Mouse (Mus musculus) CH12.LX (cell line): ENCODE measurements around the gene Rpl18. TPM values are rescaled to one million over a fixed set of nuclear protein-coding genes. Genes with fewer than 3 reads are reported as not detected.

Source experiments
- DNase-seq: peaks from one replicate; pipeline ENCODE4 v3.0.0-alpha.2; 2013; ENCODE audit errors: extremely low read depth
- H3K27ac ChIP-seq: 2 replicates; pipeline ENCODE4 v1.5.1; 2012; ENCODE audit warnings: low read depth, mild to moderate bottlenecking, control low read depth, moderate library complexity; ENCODE audit not compliant: insufficient read depth
- H3K27me3 ChIP-seq: replicated peaks from 2 replicates; pipeline ENCODE3; 2012; ENCODE audit warnings: inconsistent platforms
- H3K36me3 ChIP-seq, 2 experiments: replicated peaks in 1 of 2; 2 replicates each; pipeline versions ENCODE3 to v1.6.1; 2012; ENCODE audit warnings: inconsistent platforms in 1 of 2, low read length in 1 of 2, mild to moderate bottlenecking in 1 of 2, mixed read lengths in 1 of 2, moderate library complexity in 1 of 2; ENCODE audit not compliant: control insufficient read depth in 1 of 2, insufficient read depth in 1 of 2
- H3K4me1 ChIP-seq, 2 experiments: 2 replicates each; pipeline ENCODE4 v1.6.1; 2012; ENCODE audit warnings: inconsistent platforms in 1 of 2, moderate library complexity in 1 of 2; ENCODE audit not compliant: insufficient read depth in 2 of 2, control insufficient read depth in 1 of 2
- H3K4me2 ChIP-seq: 2 replicates; pipeline ENCODE4 v1.6.1; 2012; ENCODE audit warnings: low read depth, mild to moderate bottlenecking, control low read depth; ENCODE audit not compliant: poor library complexity, insufficient read depth, severe bottlenecking
- H3K4me3 ChIP-seq, 3 experiments: fragments of 150-350 bp in 1 of 3; sonication (generic) in 1 of 3; replicated peaks in 1 of 3; 2 replicates each; pipeline versions ENCODE3 to v1.5.1; 2011 to 2012; ENCODE audit warnings: low read depth in 2 of 3, low read length in 2 of 3, mild to moderate bottlenecking in 2 of 3, moderate library complexity in 2 of 3, control low read depth in 1 of 3, improper control_type of control experiment in 1 of 3, inconsistent platforms in 1 of 3, mixed read lengths in 1 of 3; ENCODE audit not compliant: poor library complexity in 1 of 3
- H3K79me2 ChIP-seq: replicated peaks from 2 replicates; pipeline ENCODE4 v1.6.1; 2012; ENCODE audit warnings: mild to moderate bottlenecking, moderate library complexity; ENCODE audit not compliant: control insufficient read depth, poor library complexity, insufficient read depth, severe bottlenecking; ENCODE audit errors: extremely low read depth
- H3K9ac ChIP-seq: 2 replicates; pipeline ENCODE4 v1.6.1; 2012; ENCODE audit warnings: low read depth, mild to moderate bottlenecking, control low read depth, moderate library complexity; ENCODE audit not compliant: insufficient read depth
- H3K9me3 ChIP-seq: replicated peaks from 2 replicates; pipeline ENCODE3; 2012; ENCODE audit warnings: low read length, inconsistent platforms, mixed read lengths
- BHLHE40 ChIP-seq: IDR thresholded peaks from 2 replicates; pipeline ENCODE4 v1.6.1; 2011; ENCODE audit warnings: mild to moderate bottlenecking, low read depth, low read length, improper control_type of control experiment
- CHD1 ChIP-seq: IDR thresholded peaks from 2 replicates; pipeline ENCODE4 v1.6.1; 2012; ENCODE audit warnings: low read depth, low read length, improper control_type of control experiment, inconsistent platforms
- CHD2 ChIP-seq: IDR thresholded peaks from 2 replicates; pipeline ENCODE4 v1.6.1; 2011; ENCODE audit warnings: low read length, improper control_type of control experiment
- CTCF ChIP-seq, 2 experiments: IDR thresholded peaks in 1 of 2; conservative IDR thresholded peaks in 1 of 2; 2 replicates each; pipeline ENCODE4 v1.5.1; 2011 to 2012; ENCODE audit warnings: low read depth in 2 of 2, low read length in 2 of 2, improper control_type of control experiment in 1 of 2, inconsistent platforms in 1 of 2, mild to moderate bottlenecking in 1 of 2, moderate library complexity in 1 of 2
- E2F4 ChIP-seq: IDR thresholded peaks from 2 replicates; pipeline ENCODE4 v1.6.1; 2011; ENCODE audit warnings: low read depth, low read length, improper control_type of control experiment; ENCODE audit not compliant: insufficient replicate concordance
- ELF1 ChIP-seq: IDR thresholded peaks from 2 replicates; pipeline ENCODE4 v1.6.1; 2014; ENCODE audit warnings: low read depth, mild to moderate bottlenecking, inconsistent platforms, low read length, improper control_type of control experiment
- EP300 ChIP-seq: IDR thresholded peaks from 2 replicates; pipeline ENCODE4 v1.6.1; 2011; ENCODE audit warnings: low read length, improper control_type of control experiment
- ETS1 ChIP-seq: conservative IDR thresholded peaks from 2 replicates; pipeline ENCODE4 v1.6.1; 2012; ENCODE audit warnings: low read depth, mild to moderate bottlenecking, inconsistent platforms, low read length, improper control_type of control experiment, moderate library complexity
- GABPA ChIP-seq: IDR thresholded peaks from 2 replicates; pipeline ENCODE4 v1.6.1; 2012; ENCODE audit warnings: low read depth, low read length, improper control_type of control experiment, inconsistent platforms; ENCODE audit not compliant: insufficient replicate concordance
- HCFC1 ChIP-seq: IDR thresholded peaks from 2 replicates; pipeline ENCODE4 v1.6.1; 2012; ENCODE audit warnings: low read depth, mild to moderate bottlenecking, inconsistent platforms, low read length, improper control_type of control experiment
- IRF4 ChIP-seq: IDR thresholded peaks from 2 replicates; pipeline ENCODE4 v1.6.1; 2014; ENCODE audit warnings: low read depth, mild to moderate bottlenecking, inconsistent platforms, low read length, improper control_type of control experiment
- JUN ChIP-seq: IDR thresholded peaks from 2 replicates; pipeline ENCODE4 v1.6.1; 2011; ENCODE audit warnings: low read depth, mild to moderate bottlenecking, low read length, improper control_type of control experiment, moderate library complexity; ENCODE audit not compliant: insufficient read depth
- JUND ChIP-seq: conservative IDR thresholded peaks from 2 replicates; pipeline ENCODE4 v1.6.1; 2011; ENCODE audit warnings: low read depth, low read length, improper control_type of control experiment
- KAT2A ChIP-seq: IDR thresholded peaks from 2 replicates; pipeline ENCODE4 v1.6.1; 2012; ENCODE audit warnings: low read length, improper control_type of control experiment, inconsistent platforms; ENCODE audit not compliant: insufficient replicate concordance
- MAFK ChIP-seq: IDR thresholded peaks from 2 replicates; pipeline ENCODE4 v1.6.1; 2011; ENCODE audit warnings: low read length, improper control_type of control experiment; ENCODE audit not compliant: insufficient replicate concordance
- MAX ChIP-seq: IDR thresholded peaks from 2 replicates; pipeline ENCODE4 v1.6.1; 2011; ENCODE audit warnings: low read length, improper control_type of control experiment
- MAZ ChIP-seq: IDR thresholded peaks from 2 replicates; pipeline ENCODE4 v1.6.1; 2012; ENCODE audit warnings: low read depth, mild to moderate bottlenecking, inconsistent platforms, low read length, improper control_type of control experiment, moderate library complexity
- MEF2A ChIP-seq: IDR thresholded peaks from 2 replicates; pipeline ENCODE4 v1.6.1; 2014; ENCODE audit warnings: low read depth, mild to moderate bottlenecking, inconsistent platforms, low read length, improper control_type of control experiment, borderline replicate concordance
- MXI1 ChIP-seq: IDR thresholded peaks from 2 replicates; pipeline ENCODE4 v1.6.1; 2011; ENCODE audit warnings: mild to moderate bottlenecking, low read depth, low read length, improper control_type of control experiment
- MYC ChIP-seq: IDR thresholded peaks from 2 replicates; pipeline ENCODE4 v1.6.1; 2011; ENCODE audit warnings: low read depth, mild to moderate bottlenecking, improper control_type of control experiment, low read length
- NELFE ChIP-seq: IDR thresholded peaks from 2 replicates; pipeline ENCODE4 v1.6.1; 2011; ENCODE audit warnings: low read depth, low read length, improper control_type of control experiment
- NRF1 ChIP-seq: IDR thresholded peaks from 2 replicates; pipeline ENCODE4 v1.6.1; 2014; ENCODE audit warnings: low read depth, mild to moderate bottlenecking, inconsistent platforms, low read length, improper control_type of control experiment, moderate library complexity
- PAX5 ChIP-seq: IDR thresholded peaks from 2 replicates; pipeline ENCODE4 v1.6.1; 2012; ENCODE audit warnings: low read length, inconsistent platforms, mixed read lengths
- POLR2A ChIP-seq: IDR thresholded peaks from 2 replicates; pipeline ENCODE4 v1.6.1; 2011; ENCODE audit warnings: low read depth, mild to moderate bottlenecking, improper control_type of control experiment, low read length
- POLR2AphosphoS2 ChIP-seq: IDR thresholded peaks from 2 replicates; pipeline ENCODE4 v1.6.1; 2011; ENCODE audit warnings: low read depth, low read length, improper control_type of control experiment
- RAD21 ChIP-seq: IDR thresholded peaks from 2 replicates; pipeline ENCODE4 v1.6.1; 2011; ENCODE audit warnings: low read depth, mild to moderate bottlenecking, low read length, improper control_type of control experiment, moderate library complexity
- RCOR1 ChIP-seq: conservative IDR thresholded peaks from 2 replicates; pipeline ENCODE4 v1.6.1; 2012; ENCODE audit warnings: low read depth, mild to moderate bottlenecking, inconsistent platforms, low read length, improper control_type of control experiment
- SIN3A ChIP-seq: IDR thresholded peaks from 2 replicates; pipeline ENCODE4 v1.6.1; 2012; ENCODE audit warnings: low read length, improper control_type of control experiment, inconsistent platforms
- SMC3 ChIP-seq: IDR thresholded peaks from 2 replicates; pipeline ENCODE4 v1.6.1; 2011; ENCODE audit warnings: low read depth, low read length, improper control_type of control experiment
- TBP ChIP-seq: conservative IDR thresholded peaks from 2 replicates; pipeline ENCODE4 v1.6.1; 2011; ENCODE audit warnings: low read depth, low read length, improper control_type of control experiment
- TCF12 ChIP-seq: IDR thresholded peaks from 2 replicates; pipeline ENCODE4 v1.6.1; 2014; ENCODE audit warnings: low read depth, mild to moderate bottlenecking, inconsistent platforms, low read length, improper control_type of control experiment
- UBTF ChIP-seq: IDR thresholded peaks from 2 replicates; pipeline ENCODE4 v1.6.1; 2012; ENCODE audit warnings: low read depth, mild to moderate bottlenecking, inconsistent platforms, low read length, improper control_type of control experiment, moderate library complexity
- USF1 ChIP-seq: IDR thresholded peaks from 2 replicates; pipeline ENCODE4 v1.6.1; 2014; ENCODE audit warnings: low read depth, mild to moderate bottlenecking, inconsistent platforms, low read length, improper control_type of control experiment
- USF2 ChIP-seq: conservative IDR thresholded peaks from 2 replicates; pipeline ENCODE4 v1.6.1; 2011; ENCODE audit warnings: low read depth, low read length, improper control_type of control experiment
- ZC3H11A ChIP-seq: IDR thresholded peaks from 2 replicates; pipeline ENCODE4 v1.6.1; 2012; ENCODE audit warnings: low read depth, mild to moderate bottlenecking, inconsistent platforms, low read length, improper control_type of control experiment
- ZKSCAN1 ChIP-seq: IDR thresholded peaks from 2 replicates; pipeline ENCODE4 v1.6.1; 2012; ENCODE audit warnings: low read depth, inconsistent platforms, low read length, improper control_type of control experiment, borderline replicate concordance
- ZMIZ1 ChIP-seq: IDR thresholded peaks from 2 replicates; pipeline ENCODE4 v1.6.1; 2012; ENCODE audit warnings: low read depth, mild to moderate bottlenecking, inconsistent platforms, low read length, improper control_type of control experiment
- ZNF384 ChIP-seq: IDR thresholded peaks from 2 replicates; pipeline ENCODE4 v1.6.1; 2012; ENCODE audit warnings: low read depth, low read length, improper control_type of control experiment, inconsistent platforms
- dilution Hi-C: fragments of 300-500 bp; cut with MboI; formaldehyde crosslinking; loops from 2 replicates; pipeline ENCODE4 v1.14.3; 2020; ENCODE audit warnings: low sequenced_read_pairs; ENCODE audit not compliant: extremely low pct_unique_long_range_greater_than_20kb, extremely low pct_ligation_motif_present
- in situ Hi-C: fragments of 300-500 bp; cut with MboI; formaldehyde crosslinking; loops from 3 replicates; pipeline ENCODE4 v1.14.3; 2019; ENCODE audit warnings: low sequenced_read_pairs, low pct_ligation_motif_present, low pct_unique_long_range_greater_than_20kb, mixed read lengths
- polyA plus RNA-seq: library from polyadenylated mRNA; unstranded; fragments of >175 nt; gene quantifications from 2 replicates; pipeline ENCODE4 v1.2.1, GENCODE M21; 2012; ENCODE audit warnings: low read depth; ENCODE audit not compliant: insufficient read length
- total RNA-seq, 2 experiments: library from RNA; depleted of rRNA; stranded (reverse); fragments of 300-350 nt in 1 of 2; fragments of >200 nt in 1 of 2; gene quantifications; 2 replicates each; pipeline ENCODE4 v1.2.3; 2012 to 2014

The Rpl18 gene
- total RNA-seq (2012; rRNA removed) (3,614 and 3,766 TPM in 2 replicates), total RNA-seq (2014; rRNA removed) (3,153 and 3,204 TPM in 2 replicates), polyA plus RNA-seq (2,393 and 2,438 TPM in 2 replicates)

GRCm38 (mm10) chr7:45715090-45715708 is at the start of gene Rpl18:
Rpl18 (plus strand) TSS chr7:45715457.
- no peaks in the 10 kb centered on the region for H3K27me3 ChIP-seq
- dilution Hi-C loops, result no loop called here
- peaks cover 47% of the 10 kb centered on the region for H3K79me2 ChIP-seq
- H3K4me2 ChIP-seq, result peak within 1 kb of the TSS; percentile 89
- H3K36me3 ChIP-seq, result peaks cover 45 to 65% of the 10 kb centered on the region in 2 experiments
- in situ Hi-C loops, result no loop called here
- peak; percentile 97 for DNase-seq
- no peak; the same call in 1 of the 2 replicates for TF ChIP-seq GABPA
- TF ChIP-seq NRF1, result peak; percentile 84
- TF ChIP-seq TBP, result no peak
- TF ChIP-seq RAD21, result no peak
- TF ChIP-seq ZC3H11A, result no peak
- TF ChIP-seq EP300, result no peak
- peak; percentile 62 for TF ChIP-seq NELFE
- TF ChIP-seq MEF2A, result no peak
- 0 out of 2 replicates have a peak, but pooled peaks have one; percentile 28 for TF ChIP-seq E2F4
- no peak; the same call in 1 of the 2 replicates for TF ChIP-seq MAX
- peak; percentile 77 for TF ChIP-seq ELF1
- TF ChIP-seq ZKSCAN1, result no peak
- no peak for TF ChIP-seq CTCF (conservative IDR thresholded peaks at IDR 0.05 in 1 of 2, IDR thresholded peaks at IDR 0.05 in 1 of 2; ENCODE audit: low read depth in 2 of 2, low read length in 2 of 2)
- TF ChIP-seq JUN, result no peak
- peak; percentile 76 for TF ChIP-seq POLR2A
- no peak for TF ChIP-seq SMC3
- no peak for TF ChIP-seq MAFK
- TF ChIP-seq ZMIZ1, result no peak
- TF ChIP-seq RCOR1, result peak; percentile 86; the same call in 1 of the 2 replicates
- no peak for TF ChIP-seq PAX5
- peak; percentile 79 for TF ChIP-seq MXI1
- peak; percentile 30; the same call in 1 of the 2 replicates for TF ChIP-seq IRF4
- TF ChIP-seq MYC, result 0 out of 2 replicates have a peak, but pooled peaks have one; percentile 25
- TF ChIP-seq BHLHE40, result peak; percentile 28; the same call in 1 of the 2 replicates
- TF ChIP-seq TCF12, result peak; percentile 36; the same call in 1 of the 2 replicates
- TF ChIP-seq ETS1, result no peak
- TF ChIP-seq SIN3A, result peak; percentile 87; the same call in 1 of the 2 replicates
- no peak for TF ChIP-seq USF1
- peak; percentile 75; the same call in 1 of the 2 replicates for TF ChIP-seq KAT2A
- no peak for TF ChIP-seq JUND
- no peak for TF ChIP-seq ZNF384
- TF ChIP-seq HCFC1, result peak; percentile 92
- TF ChIP-seq CHD1, result 0 out of 2 replicates have a peak, but pooled peaks have one; percentile 52
- no peak for TF ChIP-seq USF2
- TF ChIP-seq POLR2AphosphoS2, result peak; percentile 85; the same call in 1 of the 2 replicates
- TF ChIP-seq UBTF, result no peak
- peak; percentile 83; the same call in 1 of the 2 replicates for TF ChIP-seq MAZ
- peak; percentile 93 for TF ChIP-seq CHD2
- TF ChIP-seq, all 38 proteins: peak for 18
- Histone ChIP-seq H3K4me1 (peaks cover 5 to 30% of the 10 kb centered on the region in 2 experiments; a peak in 3 of 4 replicates), H3K4me3 (peak within 1 kb of the TSS; percentile 84 to 100 (median 92)), H3K27ac (peak within 1 kb of the TSS; percentile 38), H3K9ac (peak within 1 kb of the TSS; percentile 91), H3K9me3 (no peaks in the 10 kb centered on the region)
